Mouse (Mus musculus): ENCODE measurements around the gene Gnaz. TPM values are rescaled to one million over a fixed set of nuclear protein-coding genes. Genes with fewer than 3 reads are reported as not detected.

Gene Gnaz
- total and polyA plus RNA-seq, 3 experiments: 0.02 to 0.11 TPM; not detected in 1

GRCm38 (mm10) chr10:75006889-75007662 lies 40.1 kb downstream of the Gnaz start:
- H3K36me3 ChIP-seq (replicated peaks): no peaks in the 10 kb centered on the region
- H3K27me3 ChIP-seq (ENCODE audit: insufficient read depth, low read length): no peaks in the 10 kb centered on the region; the same call in 1 of the 2 replicates
- no peak for ATAC-seq (ENCODE audit: extremely low read depth, insufficient number of reproducible peaks, low FRiP score, poor library complexity, severe bottlenecking)
- H3K9me3 ChIP-seq (replicated peaks): peaks cover 91% of the 10 kb centered on the region
- H3K4me3 ChIP-seq (ENCODE audit: low read depth, low read length): 0 out of 2 replicates have a peak overlapping the region, but pooled peaks have one; percentile 9
- no peak for TF ChIP-seq GATA1 (IDR thresholded peaks at IDR 0.05; ENCODE audit: borderline replicate concordance, low read length)
- TF ChIP-seq CTCF (IDR thresholded peaks at IDR 0.05; ENCODE audit: low read depth, low read length): no peak
- TF ChIP-seq GATA2 (IDR thresholded peaks at IDR 0.05; ENCODE audit: borderline replicate concordance, low read depth, low read length): no peak
- TF ChIP-seq POLR2AphosphoS5 (IDR thresholded peaks at IDR 0.05; ENCODE audit: insufficient replicate concordance, low read depth, low read length): no peak
- no peak for TF ChIP-seq TAL1 (conservative IDR thresholded peaks at IDR 0.05; ENCODE audit: low read depth, low read length)
- H3K4me1 ChIP-seq (ENCODE audit: insufficient read depth, low read depth, low read length): no peaks in the 10 kb centered on the region
- DNase-seq (ENCODE audit: low spot score): no peak

GRCm38 (mm10) chr10:75010704-75011103 lies 43.7 kb downstream of the Gnaz start:
- H3K4me1 ChIP-seq (ENCODE audit: insufficient read depth, low read depth, low read length): no peaks in the 10 kb centered on the region
- no peak for DNase-seq (ENCODE audit: low spot score)
- H3K4me3 ChIP-seq (ENCODE audit: low read depth, low read length): no peak overlapping the region
- TF ChIP-seq GATA2 (IDR thresholded peaks at IDR 0.05; ENCODE audit: borderline replicate concordance, low read depth, low read length) (no peak), TAL1 (conservative IDR thresholded peaks at IDR 0.05; ENCODE audit: low read depth, low read length) (no peak), CTCF (IDR thresholded peaks at IDR 0.05; ENCODE audit: low read depth, low read length) (no peak), GATA1 (IDR thresholded peaks at IDR 0.05; ENCODE audit: borderline replicate concordance, low read length) (no peak), POLR2AphosphoS5 (IDR thresholded peaks at IDR 0.05; ENCODE audit: insufficient replicate concordance, low read depth, low read length) (no peak)
- no peaks in the 10 kb centered on the region; the same call in 1 of the 2 replicates for H3K27me3 ChIP-seq (ENCODE audit: insufficient read depth, low read length)
- no peaks in the 10 kb centered on the region for H3K36me3 ChIP-seq (replicated peaks)
- peaks cover 92% of the 10 kb centered on the region for H3K9me3 ChIP-seq (replicated peaks)
- ATAC-seq (ENCODE audit: extremely low read depth, insufficient number of reproducible peaks, low FRiP score, poor library complexity, severe bottlenecking): no peak

DNA sequence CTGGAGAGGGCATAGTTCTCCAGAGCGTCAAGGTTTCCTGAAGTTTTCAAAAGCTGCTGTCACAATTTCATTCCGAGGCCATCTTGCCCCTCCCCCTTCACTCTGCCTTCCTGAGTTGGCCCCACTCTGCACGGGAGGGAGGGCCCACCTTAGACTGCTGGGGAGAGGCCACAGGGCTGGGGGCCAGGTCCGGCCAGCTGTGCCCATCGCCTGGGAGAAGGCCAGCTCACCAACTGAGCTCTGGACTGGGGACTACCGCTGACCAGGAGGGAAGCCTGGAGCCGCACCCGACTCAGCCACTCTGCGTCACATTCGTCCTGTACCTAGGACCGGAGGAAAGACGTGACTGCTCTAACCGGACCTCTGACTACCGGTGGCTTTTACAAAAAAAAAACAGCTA lies 48.5 kb downstream of the Gnaz start:
- Histone ChIP-seq H3K36me3 (replicated peaks) (no peaks in the 10 kb centered on the region), H3K4me1 (ENCODE audit: insufficient read depth, low read depth, low read length) (no peaks in the 10 kb centered on the region), H3K27me3 (ENCODE audit: insufficient read depth, low read length) (no peaks in the 10 kb centered on the region; the same call in 1 of the 2 replicates), H3K9me3 (replicated peaks) (peaks cover 88% of the 10 kb centered on the region), H3K4me3 (ENCODE audit: low read depth, low read length) (no peak overlapping the region; the same call in 1 of the 2 replicates)
- no peak for TF ChIP-seq TAL1 (conservative IDR thresholded peaks at IDR 0.05; ENCODE audit: low read depth, low read length)
- TF ChIP-seq GATA1 (IDR thresholded peaks at IDR 0.05; ENCODE audit: borderline replicate concordance, low read length): no peak
- TF ChIP-seq GATA2 (IDR thresholded peaks at IDR 0.05; ENCODE audit: borderline replicate concordance, low read depth, low read length): no peak
- TF ChIP-seq CTCF (IDR thresholded peaks at IDR 0.05; ENCODE audit: low read depth, low read length): no peak
- TF ChIP-seq POLR2AphosphoS5 (IDR thresholded peaks at IDR 0.05; ENCODE audit: insufficient replicate concordance, low read depth, low read length): no peak
- ATAC-seq (ENCODE audit: extremely low read depth, insufficient number of reproducible peaks, low FRiP score, poor library complexity, severe bottlenecking) (no peak), DNase-seq (ENCODE audit: low spot score) (no peak)

DNA sequence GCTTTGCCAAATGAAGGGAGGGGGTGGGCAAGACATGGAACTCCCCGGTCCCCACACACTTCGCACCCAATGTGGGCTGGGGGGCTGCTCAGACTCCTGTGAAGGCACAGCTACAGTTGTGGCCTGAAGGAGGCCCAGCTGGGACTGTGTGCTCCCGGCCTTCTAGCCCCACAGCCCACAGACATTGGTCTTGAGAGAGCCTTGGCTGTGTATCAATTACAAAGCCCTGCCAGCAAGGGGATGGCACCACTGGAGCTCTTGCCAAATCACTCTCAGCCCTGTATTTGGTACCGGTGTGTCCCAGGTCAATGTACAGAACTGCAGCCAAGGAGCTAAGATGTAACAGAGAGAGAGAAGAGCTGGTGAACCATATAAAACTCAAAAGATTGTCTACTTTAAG lies 49.5 kb downstream of the Gnaz start:
- no peak for TF ChIP-seq GATA2 (IDR thresholded peaks at IDR 0.05; ENCODE audit: borderline replicate concordance, low read depth, low read length)
- no peak for TF ChIP-seq POLR2AphosphoS5 (IDR thresholded peaks at IDR 0.05; ENCODE audit: insufficient replicate concordance, low read depth, low read length)
- no peak for TF ChIP-seq TAL1 (conservative IDR thresholded peaks at IDR 0.05; ENCODE audit: low read depth, low read length)
- TF ChIP-seq GATA1 (IDR thresholded peaks at IDR 0.05; ENCODE audit: borderline replicate concordance, low read length): no peak
- TF ChIP-seq CTCF (IDR thresholded peaks at IDR 0.05; ENCODE audit: low read depth, low read length): no peak
- Histone ChIP-seq H3K36me3 (replicated peaks) (no peaks in the 10 kb centered on the region), H3K9me3 (replicated peaks) (peaks cover 87% of the 10 kb centered on the region), H3K27me3 (ENCODE audit: insufficient read depth, low read length) (no peaks in the 10 kb centered on the region; the same call in 1 of the 2 replicates), H3K4me1 (ENCODE audit: insufficient read depth, low read depth, low read length) (no peaks in the 10 kb centered on the region), H3K4me3 (ENCODE audit: low read depth, low read length) (no peak overlapping the region)
- DNase-seq (ENCODE audit: low spot score) (no peak), ATAC-seq (ENCODE audit: extremely low read depth, insufficient number of reproducible peaks, low FRiP score, poor library complexity, severe bottlenecking) (no peak)

DNA sequence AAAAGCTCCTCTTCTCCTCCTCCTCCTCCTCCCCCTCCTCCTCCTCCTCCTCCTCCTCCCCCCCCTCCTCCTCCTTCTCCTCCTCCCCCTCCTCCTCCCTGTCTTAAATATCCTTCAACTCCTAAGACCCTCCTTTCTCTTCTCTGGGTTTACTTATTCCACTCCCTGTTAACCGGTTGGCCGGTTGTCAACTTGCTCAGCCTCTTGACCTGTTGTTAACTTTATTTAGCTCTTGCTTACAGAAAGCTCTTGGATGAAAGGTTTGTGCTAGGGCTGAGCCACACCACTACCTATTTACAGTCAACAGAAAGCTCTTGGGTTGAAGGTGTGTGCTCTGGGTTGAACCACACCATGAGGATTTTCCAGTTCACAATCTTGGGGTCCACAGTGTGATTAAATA lies 53.3 kb downstream of the Gnaz start:
- Histone ChIP-seq H3K9me3 (replicated peaks) (peaks cover 77% of the 10 kb centered on the region), H3K4me3 (ENCODE audit: low read depth, low read length) (no peak overlapping the region), H3K36me3 (replicated peaks) (no peaks in the 10 kb centered on the region), H3K4me1 (ENCODE audit: insufficient read depth, low read depth, low read length) (no peaks in the 10 kb centered on the region), H3K27me3 (ENCODE audit: insufficient read depth, low read length) (no peaks in the 10 kb centered on the region; the same call in 1 of the 2 replicates)
- ATAC-seq (ENCODE audit: extremely low read depth, insufficient number of reproducible peaks, low FRiP score, poor library complexity, severe bottlenecking) (no peak), DNase-seq (ENCODE audit: low spot score) (no peak)
- TF ChIP-seq CTCF (IDR thresholded peaks at IDR 0.05; ENCODE audit: low read depth, low read length): no peak
- no peak for TF ChIP-seq GATA2 (IDR thresholded peaks at IDR 0.05; ENCODE audit: borderline replicate concordance, low read depth, low read length)
- no peak for TF ChIP-seq POLR2AphosphoS5 (IDR thresholded peaks at IDR 0.05; ENCODE audit: insufficient replicate concordance, low read depth, low read length)
- no peak for TF ChIP-seq GATA1 (IDR thresholded peaks at IDR 0.05; ENCODE audit: borderline replicate concordance, low read length)
- TF ChIP-seq TAL1 (conservative IDR thresholded peaks at IDR 0.05; ENCODE audit: low read depth, low read length): no peak

- no peaks in the 10 kb centered on the region for H3K4me1 ChIP-seq (ENCODE audit: insufficient read depth, low read depth, low read length)
- no peaks in the 10 kb centered on the region; the same call in 1 of the 2 replicates for H3K27me3 ChIP-seq (ENCODE audit: insufficient read depth, low read length)
- peaks cover 72% of the 10 kb centered on the region for H3K9me3 ChIP-seq (replicated peaks)
- no peak for DNase-seq (ENCODE audit: low spot score)
- H3K36me3 ChIP-seq (replicated peaks): no peaks in the 10 kb centered on the region
- TF ChIP-seq POLR2AphosphoS5 (IDR thresholded peaks at IDR 0.05; ENCODE audit: insufficient replicate concordance, low read depth, low read length) (no peak), GATA1 (IDR thresholded peaks at IDR 0.05; ENCODE audit: borderline replicate concordance, low read length) (no peak), GATA2 (IDR thresholded peaks at IDR 0.05; ENCODE audit: borderline replicate concordance, low read depth, low read length) (no peak), CTCF (IDR thresholded peaks at IDR 0.05; ENCODE audit: low read depth, low read length) (no peak), TAL1 (conservative IDR thresholded peaks at IDR 0.05; ENCODE audit: low read depth, low read length) (no peak)
- no peak overlapping the region for H3K4me3 ChIP-seq (ENCODE audit: low read depth, low read length)
- no peak for ATAC-seq (ENCODE audit: extremely low read depth, insufficient number of reproducible peaks, low FRiP score, poor library complexity, severe bottlenecking)
These were observed 54.2 kb downstream of the Gnaz start for GRCm38 (mm10) chr10:75021138-75021537.
